24 mouse cellular contexts compared by ENCODE assay signal in the genomic region with DNA sequence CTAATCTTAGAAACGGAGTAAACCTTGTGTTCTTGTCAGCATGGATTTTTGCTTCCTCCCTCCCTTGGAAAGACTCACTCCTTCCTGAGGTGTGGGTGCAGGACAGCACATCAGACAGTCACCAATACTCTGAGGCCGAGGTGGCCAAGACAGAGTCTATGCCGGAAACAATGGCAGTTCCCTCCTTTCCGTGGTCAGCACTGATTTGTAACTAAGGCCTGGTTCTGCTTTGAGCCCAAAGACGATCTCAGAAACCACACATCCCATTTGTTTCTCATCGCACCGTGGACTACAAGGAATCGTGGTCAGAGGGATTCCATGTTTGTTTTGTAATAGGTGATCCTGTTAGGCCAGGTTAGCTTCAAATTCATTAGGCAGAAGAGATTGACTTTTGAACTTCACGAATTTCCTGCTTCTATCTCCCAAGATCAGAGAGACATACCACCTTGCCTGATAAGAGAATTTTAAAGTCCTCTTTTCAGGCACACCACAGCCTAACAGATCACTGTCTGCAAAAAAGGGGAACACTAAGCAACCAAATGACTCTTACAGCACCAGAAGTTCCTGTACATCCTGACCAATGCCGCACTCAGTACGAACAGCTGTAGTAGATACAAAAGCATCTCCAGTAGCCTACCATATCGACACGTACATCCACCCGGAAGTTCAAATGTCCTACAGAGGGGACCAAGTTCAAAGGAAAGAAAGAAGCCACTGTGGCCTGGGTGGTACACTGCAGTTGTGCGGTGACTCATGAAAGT.
DNase-seq lines count a peak whose midpoint lies in the region; ATAC-seq and TF ChIP-seq lines count a peak whose summit lies in the region.
"Had no signal": no experiment of that assay in that cellular context is flagged by ENCODE, and none has a peak within 500 bp of the region (broad histone marks: within the 10 kb centered on the region; RNA-seq: fewer than 3 reads in every experiment).

No protein-coding gene starts in this region.

- peak overlapping the region; percentile 11; the same call in 1 of the 2 replicates for H3K27ac ChIP-seq in cortical plate, adult 2 months (ENCODE audit: insufficient read depth, low read length)
- H3K27ac ChIP-seq: embryonic facial prominence, embryonic 15.5 days; heart, embryonic 15.5 days; hindbrain, postnatal 0 days; kidney, embryonic 15.5 days; macrophage; midbrain, embryonic 12.5 days had no signal

- TF ChIP-seq CTCF in cortical plate, adult 2 months (IDR thresholded peaks at IDR 0.05; ENCODE audit: extremely low read depth, insufficient read depth, low read length): no peak

- H3K4me1 ChIP-seq in cortical plate, adult 2 months (ENCODE audit: control insufficient read depth, insufficient read depth, low read length): peaks cover 2% of the 10 kb centered on the region; the same call in 1 of the 2 replicates
- H3K4me1 ChIP-seq: heart, embryonic 15.5 days had no signal

- peak; percentile 24 for ATAC-seq in frontal cortex, adult (ENCODE audit: low TSS enrichment)
- ATAC-seq in activated CD4-positive, CD25-positive, alpha-beta regulatory T cell, adult 4 months: no peak
- ATAC-seq: forebrain, postnatal 0 days; intestine, postnatal 0 days; lung, postnatal 0 days; Patski had no signal

- no peak overlapping the region for H3K4me3 ChIP-seq in cortical plate, adult 2 months (ENCODE audit: insufficient read depth, low read length)
- H3K4me3 ChIP-seq: embryonic facial prominence, embryonic 15.5 days; heart, embryonic 15.5 days; kidney, embryonic 15.5 days; midbrain, embryonic 12.5 days had no signal

- DNase-seq in frontal cortex, postnatal 14 days (ENCODE audit: low spot score in 2 of 2): no peak
- peak; percentile 15 for DNase-seq in CD4-positive helper T cell, adult 2 months (ENCODE audit: low read depth, low spot score)
- DNase-seq in naive thymus-derived CD4-positive, alpha-beta T cell, adult 2 months (ENCODE audit: low read depth): peak; percentile 43
- no peak for DNase-seq in T-cell, adult 2 months (ENCODE audit: low spot score)
- DNase-seq: adrenal gland, adult 8-10 months; cerebellum, adult 2 months; cerebellum, postnatal 36 days; forebrain, postnatal 0 days; gastrocnemius, postnatal 36 days; heart, postnatal 4 days; kidney, postnatal 36 days; thymus, postnatal 4 days had no signal

- TF ChIP-seq POLR2A in cortical plate, adult 2 months (IDR thresholded peaks at IDR 0.05; ENCODE audit: extremely low read depth, insufficient read depth, low read length): no peak

Comparison
In these comparisons a context has a peak if more than half of its experiments do, and no peak if none do; other contexts are left out.
1. DNase-seq: peak in CD4-positive helper T cell, adult 2 months (single experiment) and naive thymus-derived CD4-positive, alpha-beta T cell, adult 2 months (single experiment); none in frontal cortex, postnatal 14 days (0 of 2) and T-cell, adult 2 months (single experiment).